Mouse (Mus musculus) myocyte (in vitro differentiated cells): ENCODE results near the gene Acat3. TPM values are rescaled to one million over a fixed set of nuclear protein-coding genes. Genes with fewer than 3 reads are reported as not detected.
"Not testable (repeated sequence)": the region's sequence is repeated elsewhere in the genome, so short reads cannot be mapped to it uniquely, and the experiment has no call there.

Experiments
- H3K27me3 ChIP-seq: one replicate; pipeline ENCODE4 v1.6.1; 2011; ENCODE audit not compliant: control insufficient read depth, insufficient read depth, insufficient read length
- H3K36me3 ChIP-seq: one replicate; pipeline ENCODE4 v1.6.1; 2011; ENCODE audit not compliant: control insufficient read depth, insufficient read depth
- H3K4me2 ChIP-seq: one replicate; pipeline ENCODE4 v1.6.1; 2011; ENCODE audit warnings: low read depth, control low read depth
- H3K4me3 ChIP-seq: one replicate; pipeline ENCODE4 v1.5.1; 2011; ENCODE audit warnings: mild to moderate bottlenecking, control low read depth, moderate library complexity
- H3K79me2 ChIP-seq: one replicate; pipeline ENCODE4 v1.6.1; 2011; ENCODE audit not compliant: control insufficient read depth, insufficient read depth
- H3ac ChIP-seq: one replicate; pipeline ENCODE4 v1.6.1; 2011; ENCODE audit not compliant: control insufficient read depth, insufficient read length
- CEBPB ChIP-seq: IDR thresholded peaks from 2 replicates; pipeline ENCODE4 v1.6.1; 2011; ENCODE audit warnings: mild to moderate bottlenecking, moderate library complexity; ENCODE audit not compliant: poor library complexity, insufficient read depth, severe bottlenecking
- E2F4 ChIP-seq: IDR thresholded peaks from one replicate; pipeline ENCODE4 v1.6.1; 2011; ENCODE audit warnings: mild to moderate bottlenecking, control low read depth, moderate library complexity; ENCODE audit not compliant: insufficient read depth
- MAX ChIP-seq: IDR thresholded peaks from one replicate; pipeline ENCODE4 v1.6.1; 2011; ENCODE audit warnings: low read depth, mild to moderate bottlenecking, control low read depth
- MYOD1 ChIP-seq, 3 experiments: IDR thresholded peaks; one replicate each; pipeline ENCODE4 v1.6.1; 2011; ENCODE audit warnings: control low read depth in 2 of 3, low read depth in 2 of 3, mild to moderate bottlenecking in 2 of 3, moderate library complexity in 1 of 3; ENCODE audit not compliant: insufficient read length in 2 of 3, control insufficient read depth in 1 of 3
- MYOG ChIP-seq, 3 experiments: IDR thresholded peaks; one replicate each; pipeline ENCODE4 v1.6.1; 2011; ENCODE audit warnings: control low read depth in 2 of 3, low read depth in 2 of 3, mild to moderate bottlenecking in 2 of 3; ENCODE audit not compliant: insufficient read length in 2 of 3, control insufficient read depth in 1 of 3, insufficient read depth in 1 of 3
- POLR2A ChIP-seq: IDR thresholded peaks from one replicate; pipeline ENCODE4 v1.6.1; 2011; ENCODE audit warnings: low read depth, mild to moderate bottlenecking, control low read depth, moderate library complexity; ENCODE audit not compliant: insufficient read length
- POLR2AphosphoS2 ChIP-seq: IDR thresholded peaks from one replicate; pipeline ENCODE4 v1.6.1; 2011; ENCODE audit warnings: low read depth, control low read depth; ENCODE audit not compliant: insufficient read length
- REST ChIP-seq: IDR thresholded peaks from one replicate; pipeline ENCODE4 v1.6.1; 2011; ENCODE audit warnings: mild to moderate bottlenecking, control low read depth, moderate library complexity; ENCODE audit not compliant: insufficient read depth, insufficient read length
- SRF ChIP-seq: IDR thresholded peaks from one replicate; pipeline ENCODE4 v1.6.1; 2011; ENCODE audit warnings: low read depth; ENCODE audit not compliant: control insufficient read depth, insufficient read length
- TCF12 ChIP-seq: IDR thresholded peaks from one replicate; pipeline ENCODE4 v1.6.1; 2011; ENCODE audit warnings: mild to moderate bottlenecking, control low read depth; ENCODE audit not compliant: poor library complexity, insufficient read depth, severe bottlenecking
- TCF3 ChIP-seq: IDR thresholded peaks from one replicate; pipeline ENCODE4 v1.6.1; 2011; ENCODE audit warnings: low read depth, control low read depth; ENCODE audit not compliant: insufficient read length
- USF1 ChIP-seq: IDR thresholded peaks from one replicate; pipeline ENCODE4 v1.6.1; 2011; ENCODE audit warnings: low read depth, mild to moderate bottlenecking, control low read depth, moderate library complexity
- polyA plus RNA-seq: library from polyadenylated mRNA; unstranded; fragments of >200 nt; fragmentation: generic; extraction: Trizol; gene quantifications from one replicate; pipeline ENCODE4 v1.2.1, GENCODE M21; 2012; ENCODE audit warnings: missing spikeins

The Acat3 gene
- polyA plus RNA-seq, 1 experiment, result 0.76 TPM

GRCm38 (mm10) chr17:12967173-12967572 is 26.8 kb upstream of the Acat3 start:
- Histone ChIP-seq H3K4me2 (no peak overlapping the region), H3K27me3 (no peaks in the 10 kb centered on the region), H3ac (no peak overlapping the region), H3K36me3 (peaks cover 33% of the 10 kb centered on the region), H3K79me2 (peaks cover 10% of the 10 kb centered on the region), H3K4me3 (no peak overlapping the region)
- TF ChIP-seq POLR2AphosphoS2, result no peak
- TF ChIP-seq SRF, result no peak
- TF ChIP-seq REST, result no peak
- no peak for TF ChIP-seq MYOG (IDR thresholded peaks at IDR 0.05; ENCODE audit: control insufficient read depth in 1 of 3, insufficient read depth in 1 of 3, insufficient read length in 2 of 3, low read depth in 2 of 3)
- TF ChIP-seq E2F4, result no peak
- TF ChIP-seq TCF3, result no peak
- TF ChIP-seq TCF12, result no peak

DNA sequence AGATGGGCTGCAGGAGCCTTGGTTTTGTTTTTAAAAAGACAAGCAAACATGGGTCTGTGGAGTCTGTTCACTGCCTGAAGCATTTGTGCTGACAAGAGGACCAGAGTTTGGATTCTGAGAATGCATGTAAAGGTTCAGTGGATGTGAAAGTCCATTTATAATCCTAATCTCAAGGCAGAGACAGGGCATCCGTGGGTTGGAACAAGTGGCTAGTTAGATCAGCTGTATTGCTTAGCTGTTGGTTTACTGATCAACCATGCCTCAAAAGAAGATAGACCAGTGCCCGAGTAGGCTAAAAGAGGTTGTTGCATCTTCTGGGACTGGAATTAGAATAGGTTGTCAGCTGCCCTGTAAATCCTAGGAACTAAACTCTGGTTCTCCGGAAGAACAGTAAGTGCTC is 23.1 kb upstream of the Acat3 start:
- Histone ChIP-seq H3K79me2 (peaks cover 8% of the 10 kb centered on the region), H3K36me3 (peaks cover 17% of the 10 kb centered on the region), H3ac (no peak overlapping the region), H3K4me3 (no peak overlapping the region), H3K4me2 (no peak overlapping the region), H3K27me3 (no peaks in the 10 kb centered on the region)
- TF ChIP-seq TCF3, result no peak
- no peak for TF ChIP-seq TCF12
- TF ChIP-seq POLR2A, result no peak
- no peak for TF ChIP-seq MYOG (IDR thresholded peaks at IDR 0.05; ENCODE audit: control insufficient read depth in 1 of 3, insufficient read depth in 1 of 3, insufficient read length in 2 of 3, low read depth in 2 of 3)
- no peak for TF ChIP-seq USF1
- TF ChIP-seq CEBPB, result no peak
- no peak for TF ChIP-seq SRF
- TF ChIP-seq REST, result no peak

DNA sequence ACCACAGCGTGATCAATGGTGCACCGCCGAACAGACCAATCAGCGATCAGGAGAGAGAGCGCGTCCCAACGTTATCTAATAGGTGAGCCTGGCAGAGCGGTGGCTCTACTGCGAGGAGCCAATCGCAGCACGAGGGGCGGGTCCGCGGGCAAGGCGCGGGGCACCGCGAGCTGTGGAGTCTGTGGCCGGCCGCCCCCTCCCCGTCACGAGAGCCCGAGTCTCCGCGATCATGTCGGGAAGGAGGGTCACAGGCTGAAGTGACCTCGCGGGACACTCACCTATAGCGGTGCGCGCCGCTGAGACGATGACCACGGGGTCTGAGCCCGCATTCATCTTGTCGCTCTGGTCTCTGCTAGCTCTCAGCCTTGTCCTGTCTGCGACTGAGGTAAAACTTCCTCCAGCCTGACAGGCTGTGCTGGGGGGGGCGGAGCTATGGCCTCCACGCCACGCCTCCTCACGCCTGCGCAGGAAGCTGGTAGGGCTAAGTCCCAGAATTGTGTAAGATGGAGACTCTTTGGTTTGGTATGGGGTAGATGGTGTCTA is 20.0 kb upstream of the Acat3 start, which contains the start of gene Acat2:
Gene Acat2 (minus strand): TSS at position 417 of the 543 bp plus-strand sequence.
- peak within 1 kb of the TSS; percentile 46 for H3ac ChIP-seq
- no peaks in the 10 kb centered on the region for H3K27me3 ChIP-seq
- H3K4me2 ChIP-seq, result peak within 1 kb of the TSS; percentile 81
- H3K79me2 ChIP-seq, result peaks cover 23% of the 10 kb centered on the region
- peaks cover 3% of the 10 kb centered on the region for H3K36me3 ChIP-seq
- TF ChIP-seq USF1 (no peak), POLR2AphosphoS2 (peak; percentile 98), E2F4 (peak; percentile 43), POLR2A (peak; percentile 92), SRF (no peak), MYOD1 (IDR thresholded peaks at IDR 0.05; ENCODE audit: control insufficient read depth in 1 of 3, insufficient read length in 2 of 3, low read depth in 2 of 3) (no peak), TCF3 (no peak), REST (no peak), TCF12 (no peak), MAX (no peak), CEBPB (0 out of 2 replicates have a peak, but pooled peaks have one; percentile 5), MYOG (IDR thresholded peaks at IDR 0.05; ENCODE audit: control insufficient read depth in 1 of 3, insufficient read depth in 1 of 3, insufficient read length in 2 of 3, low read depth in 2 of 3) (no peak)
- H3K4me3 ChIP-seq, result peak within 1 kb of the TSS; percentile 72

DNA sequence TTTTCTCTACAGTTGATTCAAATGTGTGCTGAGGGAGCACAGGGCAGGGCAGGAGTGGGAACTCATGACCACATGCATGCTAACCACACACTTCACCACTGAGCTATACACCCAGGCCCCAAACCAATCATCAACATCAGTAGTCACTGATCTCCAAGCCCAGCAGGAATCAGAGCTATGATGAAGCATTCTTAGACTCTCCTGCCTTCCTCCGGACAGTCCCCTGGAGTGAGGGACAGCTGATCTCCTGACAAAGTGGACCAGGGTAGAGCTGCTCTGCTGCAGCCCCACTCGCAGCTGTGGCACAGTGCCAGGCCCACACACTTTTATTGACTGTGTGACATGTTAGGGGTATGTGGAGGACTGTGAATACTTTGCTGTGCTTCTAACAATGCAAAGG is 19.0 kb upstream of the Acat3 start:
- Histone ChIP-seq H3K79me2 (peaks cover 23% of the 10 kb centered on the region), H3K4me3 (peak overlapping the region; percentile 72), H3K4me2 (peak overlapping the region; percentile 49), H3ac (peak overlapping the region; percentile 46)
- not testable (repeated sequence) for H3K36me3 ChIP-seq, H3K27me3 ChIP-seq

GRCm38 (mm10) chr17:12956664-12957063 is 16.3 kb upstream of the Acat3 start:
- no peak overlapping the region for H3K4me3 ChIP-seq
- H3ac ChIP-seq, result no peak overlapping the region
- no peak for TF ChIP-seq E2F4
- no peak for TF ChIP-seq TCF12
- TF ChIP-seq MYOD1 (IDR thresholded peaks at IDR 0.05; ENCODE audit: control insufficient read depth in 1 of 3, insufficient read length in 2 of 3, low read depth in 2 of 3), result no peak
- no peak for TF ChIP-seq REST
- no peak overlapping the region for H3K4me2 ChIP-seq
- no peaks in the 10 kb centered on the region for H3K27me3 ChIP-seq
- H3K79me2 ChIP-seq, result peaks cover 23% of the 10 kb centered on the region
- H3K36me3 ChIP-seq, result peaks cover 14% of the 10 kb centered on the region
